Mouse (Mus musculus) gastrocnemius, postnatal 4 days (tissue): ENCODE data around the gene Gm26657. TPM values are rescaled to one million over a fixed set of nuclear protein-coding genes. Genes with fewer than 3 reads are reported as not detected.

ENCODE experiments used
- DNase-seq, 2 experiments: peaks; one replicate each; pipeline ENCODE4 v3.0.0; 2021 to 2022; ENCODE audit warnings: low spot score in 2 of 2, mixed read lengths in 2 of 2
- total RNA-seq, 2 experiments: library from RNA; stranded (reverse); gene quantifications; 2 replicates each; pipeline ENCODE4 v1.2.3; 2021

Gm26657 gene
- total RNA-seq, 2 experiments from 2014 or later = not detected

DNA sequence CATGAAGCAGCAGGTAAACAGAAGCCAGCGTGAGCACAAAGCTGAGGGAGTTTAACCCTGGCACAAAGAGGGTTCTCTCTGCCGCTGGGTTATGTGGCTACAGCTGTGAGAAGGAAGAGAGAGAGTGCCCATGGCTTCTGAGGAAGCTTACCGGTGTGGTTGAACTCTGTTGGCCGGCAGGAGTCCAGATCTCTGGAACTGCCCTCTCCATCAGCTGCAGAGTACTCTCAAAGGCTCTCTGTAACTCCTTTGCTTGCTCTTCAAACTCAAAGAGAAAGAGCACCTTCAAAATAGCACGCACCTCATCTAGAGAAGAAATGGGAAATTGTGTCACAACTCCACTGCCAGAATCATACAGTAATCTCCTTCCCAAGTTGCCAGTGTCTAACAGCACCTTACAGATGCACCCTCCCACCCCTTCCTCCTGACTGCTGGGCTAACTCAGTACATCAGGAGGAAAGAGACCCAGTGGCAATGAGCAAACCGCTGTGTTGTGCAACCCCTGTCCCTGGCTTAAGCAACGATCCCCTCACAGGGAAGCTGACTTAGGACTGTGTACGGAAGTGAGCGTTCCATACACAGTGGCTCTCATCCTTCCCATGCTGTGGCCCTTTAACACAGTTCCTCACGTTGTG, 17.2 kb downstream of the Gm26657 start:
- DNase-seq = no peak

GRCm38 (mm10) chr4:56757693-56758092, 17.8 kb downstream of the Gm26657 start:
- no peak for DNase-seq

- DNase-seq = no peak
Observed at GRCm38 (mm10) chr4:56767861-56768284, 28.0 kb downstream of the Gm26657 start.

- no peak for DNase-seq
Observed at GRCm38 (mm10) chr4:56768913-56769312, 29.0 kb downstream of the Gm26657 start.

DNA sequence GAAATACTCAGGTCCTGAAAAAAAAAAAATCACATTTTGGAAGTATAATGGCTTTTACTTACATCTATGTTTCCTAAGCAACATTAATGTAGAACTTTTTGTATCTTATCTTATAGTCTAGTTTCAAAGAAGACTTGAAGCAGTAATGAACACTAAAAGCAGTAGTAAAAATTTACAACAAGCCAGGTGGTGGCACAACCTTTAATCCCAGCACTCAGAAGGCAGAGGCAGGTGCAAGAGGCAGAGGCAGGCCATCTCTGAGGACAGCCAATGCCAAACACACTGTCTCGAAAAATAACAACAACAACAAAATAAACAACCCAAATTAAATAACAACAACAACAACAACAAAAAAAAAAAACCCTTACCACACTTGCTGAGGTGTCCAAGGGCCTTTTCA, 31.2 kb downstream of the Gm26657 start:
- no peak for DNase-seq

Other genes with a start within 250 kb of the Gm26657 start
- not detected for gene Actl7b, start 1.4 kb downstream of the Gm26657 start, total RNA-seq
- gene Actl7a, start 3.3 kb downstream of the Gm26657 start, total RNA-seq = not detected
- 10 to 100 TPM; 41.5 to 42.5 TPM for gene Elp1, start 62.3 kb downstream of the Gm26657 start, total RNA-seq
- gene Fam206a, start 62.3 kb downstream of the Gm26657 start, total RNA-seq = 1 to 10 TPM; 6.9 TPM
- 10 to 100 TPM; 22.7 to 25.1 TPM for gene Ctnnal1, start 125.1 kb downstream of the Gm26657 start, total RNA-seq
- 10 to 100 TPM; 28.6 to 32.3 TPM for gene Tmem245, start 207.4 kb downstream of the Gm26657 start, total RNA-seq